8 mouse cellular contexts compared by ENCODE assay signal in genomic region chr6:85911587-85911986, GRCm38 (mm10). TPM values are rescaled to one million over a fixed set of nuclear protein-coding genes. Genes with fewer than 3 reads are reported as not detected.
DNase-seq lines count a peak whose midpoint lies in the region; ATAC-seq and TF ChIP-seq lines count a peak whose summit lies in the region.

TSS of gene Tprkb (plus strand) at chr6:85911865.

- ATAC-seq in embryonic facial prominence, embryonic 15.5 days (ENCODE audit: insufficient number of reproducible peaks, low FRiP score, low TSS enrichment, low read depth): no peak
- no peak for ATAC-seq in megakaryocyte-erythroid progenitor cell, adult 5-6 weeks (replicated peaks; ENCODE audit: low FRiP score, low TSS enrichment, poor library complexity, severe bottlenecking)

- H3K9me3 ChIP-seq in embryonic facial prominence, embryonic 15.5 days (replicated peaks): no peaks in the 10 kb centered on the region

- WGBS in liver, adult 2 months: 65% methylated on average over 3 of the region's 3 CpGs
- 75% methylated on average over 3 of the region's 3 CpGs for WGBS in embryonic facial prominence, embryonic 15.5 days

- peak; percentile 49 for DNase-seq in liver, adult 2 months (ENCODE audit: extremely low read depth, low read depth, low spot score)
- DNase-seq in liver: no peak
- no peak for DNase-seq in heart, postnatal 10 days
- DNase-seq in layer of hippocampus, postnatal 10 days (ENCODE audit: low spot score in 2 of 2): no peak
- no peak for DNase-seq in embryo, embryonic 10.5 days (ENCODE audit: low spot score)
- no peak for DNase-seq in frontal cortex, postnatal 36 days (ENCODE audit: low spot score in 2 of 2)

- H3K27me3 ChIP-seq in liver, adult 2 months (ENCODE audit: control insufficient read depth, insufficient read depth, low read length): no peaks in the 10 kb centered on the region
- no peaks in the 10 kb centered on the region for H3K27me3 ChIP-seq in embryonic facial prominence, embryonic 15.5 days

- H3K79me2 ChIP-seq in liver, adult 2 months (ENCODE audit: control insufficient read depth, insufficient read depth, low read length): peaks cover 5% of the 10 kb centered on the region; the same call in 1 of the 2 replicates

- peaks cover 45% of the 10 kb centered on the region for H3K4me1 ChIP-seq in liver, adult 2 months (ENCODE audit: control insufficient read depth, insufficient read depth, low read length)
- peaks cover 5% of the 10 kb centered on the region for H3K4me1 ChIP-seq in embryonic facial prominence, embryonic 15.5 days

- TF ChIP-seq POLR2A in liver, adult 2 months (IDR thresholded peaks at IDR 0.05; ENCODE audit: extremely low read depth, insufficient read depth, low read length): no peak

- TF ChIP-seq CTCF in liver, adult 2 months (IDR thresholded peaks at IDR 0.05; ENCODE audit: low read depth, low read length): no peak

- intact Hi-C loops in heart, postnatal 10 days (cut with DNase I): no loop called here

- peak within 1 kb of the TSS; percentile 69 for H3K27ac ChIP-seq in liver, adult 2 months (replicated peaks; ENCODE audit: insufficient read depth, low read depth, low read length)
- no peak within 1 kb of the TSS for H3K27ac ChIP-seq in embryonic facial prominence, embryonic 15.5 days (replicated peaks)

- peak within 1 kb of the TSS; percentile 26; the same call in 1 of the 2 replicates for H3K4me3 ChIP-seq in liver, adult 2 months (ENCODE audit: insufficient read depth, low read depth, low read length)
- H3K4me3 ChIP-seq in embryonic facial prominence, embryonic 15.5 days (replicated peaks): no peak within 1 kb of the TSS

- H3K4me2 ChIP-seq in embryonic facial prominence, embryonic 15.5 days (replicated peaks): no peak within 1 kb of the TSS

- H3K36me3 ChIP-seq in liver, adult 2 months (ENCODE audit: control insufficient read depth, insufficient read depth, low read length): peaks cover 16% of the 10 kb centered on the region
- no peaks in the 10 kb centered on the region for H3K36me3 ChIP-seq in embryonic facial prominence, embryonic 15.5 days

- peak within 1 kb of the TSS; percentile 56 for H3K9ac ChIP-seq in liver, adult 2 months (ENCODE audit: low read depth, low read length)
- H3K9ac ChIP-seq in embryonic facial prominence, embryonic 15.5 days: no peak within 1 kb of the TSS

RNA-seq across cellular contexts. Expression of gene Tprkb, which starts in this region (rescaled TPM):
- total RNA-seq in liver, adult 2 months (2014; rRNA removed): 159 and 170 TPM in 2 replicates
- polyA plus RNA-seq in liver, adult 2 months (2012; rRNA removed): 93.1 and 100 TPM in 2 replicates
- polyA plus RNA-seq in embryonic facial prominence, embryonic 15.5 days (2015; fragmentation: Nextera tagmentation; extraction: Ambion mirVana): 31.5 and 34.1 TPM in 2 replicates
- total RNA-seq in heart, postnatal 10 days (2021): 10 to 100 TPM; 12.2 to 13.4 TPM
- 10 to 100 TPM; 51.7 to 54.5 TPM for total RNA-seq in layer of hippocampus, postnatal 10 days (2021)
- 37.6 and 38.1 TPM in 2 replicates for total RNA-seq in megakaryocyte-erythroid progenitor cell, adult 5-6 weeks (2014; fragmentation: Nextera tagmentation)
- total RNA-seq in megakaryocyte-erythroid progenitor cell, adult 5-6 weeks (2017): 47.5 and 54.2 TPM in 2 replicates
